Mouse (Mus musculus): Measurements from ENCODE around the gene Kirrel.
A peak's percentile ranks its signal among the peaks of the same experiment; 100 is the strongest.

The Kirrel gene

GRCm38 (mm10) chr3:87076899-87077298 lies 97.6 kb downstream of the Kirrel start:
- no peak for DNase-seq

GRCm38 (mm10) chr3:87076161-87076560 lies 98.4 kb downstream of the Kirrel start:
- DNase-seq, result no peak

DNA sequence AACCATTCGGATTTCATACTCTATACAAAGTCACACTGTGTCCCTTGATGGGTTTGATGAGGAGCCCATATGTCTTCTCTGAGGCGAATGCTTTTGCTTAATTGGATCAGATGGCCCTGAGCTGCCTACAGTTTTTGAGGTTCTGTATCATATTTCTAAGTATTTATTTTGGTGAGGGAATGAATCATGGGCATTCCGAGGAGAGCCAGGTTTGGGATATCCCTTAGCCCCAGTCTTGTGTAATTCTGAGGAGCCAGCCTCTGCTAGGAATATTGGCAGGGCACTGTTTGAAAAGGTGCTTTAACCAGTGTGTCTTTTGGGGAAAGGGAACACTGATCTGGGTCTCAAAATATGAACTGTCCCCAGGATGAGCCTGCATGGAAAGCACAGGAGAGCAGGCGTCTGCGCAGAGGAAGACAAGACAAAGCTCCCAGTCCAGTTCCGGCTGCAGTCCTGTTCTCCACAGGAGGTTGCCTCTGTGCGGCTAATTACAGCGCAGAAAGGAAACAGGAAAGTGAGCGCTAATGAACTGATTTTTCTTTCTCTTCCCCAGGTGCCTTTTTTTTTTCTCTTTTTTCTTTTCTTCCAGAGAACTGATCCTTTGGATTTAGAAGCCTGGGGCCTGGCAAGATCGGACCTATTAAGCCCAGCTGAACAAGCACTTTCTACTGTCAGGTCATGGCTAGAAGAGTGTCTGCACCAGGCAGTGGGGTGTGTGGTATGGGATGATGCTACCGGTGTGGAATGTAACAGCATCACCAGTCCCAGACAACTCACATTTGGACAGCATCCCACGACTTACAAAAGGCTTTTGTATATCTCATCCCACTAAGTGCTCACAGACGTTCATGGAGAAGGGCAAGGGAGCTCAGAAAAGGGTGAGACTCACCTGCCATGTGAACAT lies 101.7 kb downstream of the Kirrel start:
- DNase-seq, result no peak

DNA sequence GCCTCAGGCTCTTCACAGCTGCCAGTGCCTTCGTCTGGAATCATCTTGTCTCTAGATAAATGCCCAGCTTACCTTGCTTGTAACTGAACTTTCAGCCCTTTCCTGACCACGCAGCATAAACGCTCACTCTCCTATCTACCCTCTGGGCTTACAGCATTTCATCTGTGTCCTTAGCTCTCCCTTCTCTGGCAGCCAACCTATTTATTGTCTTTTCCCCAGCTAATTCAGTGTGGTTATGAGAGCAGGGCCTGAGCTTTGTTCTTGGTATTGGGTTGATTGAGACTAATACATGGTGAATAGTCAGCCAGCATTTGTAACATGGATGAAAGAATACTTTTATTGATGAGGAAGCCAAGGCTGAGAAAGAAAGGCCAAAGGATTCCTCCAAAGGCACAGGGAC lies 102.4 kb downstream of the Kirrel start:
- no peak for DNase-seq

GRCm38 (mm10) chr3:87067396-87067975 lies 107.1 kb downstream of the Kirrel start:
- no peak for DNase-seq

DNA sequence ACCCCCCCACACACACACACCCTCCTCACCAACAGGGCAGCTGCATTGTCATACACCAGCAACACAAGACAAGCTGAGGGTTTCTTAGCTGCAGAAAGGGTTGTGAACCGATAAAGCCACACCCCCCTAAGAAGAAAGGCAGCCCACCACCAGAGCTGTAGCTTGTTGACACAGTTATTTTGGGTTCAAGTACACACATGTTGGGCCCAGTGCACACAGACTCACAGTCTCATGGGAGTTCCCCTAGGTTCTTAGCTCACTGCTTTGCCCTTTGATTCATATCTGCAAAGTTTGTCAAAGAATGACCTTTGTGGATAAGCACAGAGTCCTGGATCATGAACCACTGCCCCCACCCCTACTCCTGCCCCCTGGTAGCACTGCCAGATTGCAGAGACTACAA lies 120.6 kb downstream of the Kirrel start:
- DNase-seq, result no peak

- DNase-seq, result no peak
Measured at GRCm38 (mm10) chr3:87047801-87048200, 126.7 kb downstream of the Kirrel start.

DNA sequence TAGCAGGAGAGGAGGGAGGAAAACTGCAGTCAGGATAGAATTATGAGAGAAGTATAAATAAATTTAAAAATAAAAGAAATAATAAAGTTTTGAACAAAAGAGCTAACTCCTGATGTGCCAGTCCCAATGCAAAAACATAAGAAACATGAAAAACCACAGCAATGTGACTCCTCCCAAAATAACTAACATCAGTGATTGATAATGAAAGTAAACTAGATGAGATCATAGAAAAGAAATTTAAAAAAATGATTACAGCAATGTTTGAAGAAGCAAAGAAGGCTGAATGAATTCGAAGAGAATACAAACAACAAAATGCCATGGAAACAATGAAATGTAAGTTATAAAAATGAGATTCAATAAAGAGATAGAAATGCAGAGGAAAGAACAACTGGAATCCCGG lies 132.8 kb downstream of the Kirrel start:
- DNase-seq, result no peak

GRCm38 (mm10) chr3:87038500-87038899 lies 136.0 kb downstream of the Kirrel start:
- DNase-seq, result no peak

DNA sequence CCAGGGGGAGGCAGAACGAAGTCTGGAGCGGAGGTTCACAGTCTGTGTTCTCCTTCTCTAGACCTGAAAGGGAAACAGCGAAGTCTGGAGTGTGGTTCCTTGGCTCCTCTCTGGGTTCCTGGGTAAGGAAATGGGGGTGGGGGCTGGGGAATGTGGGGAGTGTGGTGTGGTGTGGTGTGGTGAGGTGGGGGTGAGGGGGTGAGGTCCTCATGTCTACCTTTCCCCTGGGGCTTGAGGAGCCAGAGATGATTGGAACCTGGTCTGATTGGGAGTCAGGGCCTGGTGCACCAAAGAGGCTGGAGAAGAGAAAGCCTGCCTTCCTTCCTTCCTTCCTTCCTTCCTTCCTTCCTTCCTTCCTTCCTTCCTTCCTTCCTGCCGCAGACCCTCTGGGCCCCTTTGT lies 140.5 kb downstream of the Kirrel start:
- no peak for DNase-seq

- DNase-seq, result peak; percentile 86
Measured at GRCm38 (mm10) chr3:87033357-87033756, 141.2 kb downstream of the Kirrel start.

DNA sequence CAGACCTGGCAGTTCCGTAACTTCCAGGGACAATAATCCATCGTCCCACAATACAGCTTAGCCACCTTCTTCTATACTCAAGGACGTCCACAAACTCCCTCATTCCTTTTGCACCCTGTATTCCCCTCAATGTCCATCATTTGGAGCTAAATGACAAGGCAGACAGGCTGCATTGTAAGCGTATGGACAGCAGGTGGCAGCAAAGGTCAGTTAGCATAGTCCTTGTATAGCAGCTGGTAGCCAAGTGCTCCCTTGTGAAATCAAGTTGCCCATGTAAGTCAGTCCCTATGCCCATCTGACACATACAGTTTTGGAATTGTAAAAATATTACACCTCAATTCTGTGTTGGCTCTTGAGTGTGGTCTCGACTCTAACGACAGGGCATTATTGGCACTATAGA lies 143.7 kb downstream of the Kirrel start:
- peak; percentile 75 to 79 for DNase-seq
